Mouse (Mus musculus): Measurements from ENCODE around the gene Cphx1. TPM values are rescaled to one million over a fixed set of nuclear protein-coding genes. Genes with fewer than 3 reads are reported as not detected.
A peak's percentile ranks its signal among the peaks of the same experiment; 100 is the strongest.
"Not testable (repeated sequence)": the region's sequence is repeated elsewhere in the genome, so short reads cannot be mapped to it uniquely, and the experiment has no call there.

The Cphx1 gene
- polyA plus RNA-seq, 1 experiment from 2014 or later = 0.26 TPM

DNA sequence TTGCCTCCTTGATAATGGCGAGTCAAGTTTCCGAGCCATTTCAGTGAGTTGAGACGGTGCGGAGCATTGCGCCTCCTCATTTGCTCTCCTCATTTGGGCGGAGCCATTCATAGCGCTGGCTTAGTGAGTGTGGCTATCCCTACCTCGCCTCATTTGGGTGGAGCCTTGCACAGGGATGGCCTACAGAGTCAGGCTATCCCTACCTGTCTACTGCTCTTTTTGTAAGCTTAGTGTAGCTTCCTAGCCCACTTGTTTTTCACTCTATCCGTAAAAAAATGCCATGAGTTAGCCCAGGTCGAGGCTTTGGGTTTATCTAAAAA is 10.6 kb upstream of the Cphx1 start, which contains the start of gene Tmem254a:
Gene Tmem254a, minus strand, starts transcription at position 111 of the 320 bp plus-strand sequence.
- not testable (repeated sequence) for H3K36me3 ChIP-seq (ENCODE audit: control insufficient read depth, insufficient read depth, low read length); H3K27me3 ChIP-seq (ENCODE audit: control insufficient read depth, insufficient read depth, low read length); H3K4me1 ChIP-seq (ENCODE audit: control insufficient read depth, insufficient read depth, low read length); H3K9ac ChIP-seq (ENCODE audit: low read depth, low read length); H3K4me2 ChIP-seq (replicated peaks; ENCODE audit: low read depth, low read length); H3K9me3 ChIP-seq (ENCODE audit: control insufficient read depth, low read length); H3K27ac ChIP-seq (ENCODE audit: low read depth, low read length); H3K4me3 ChIP-seq (ENCODE audit: low read length)
- WGBS = no CpG with 5 or more reads among the region's 10 CpGs
- ATAC-seq (ENCODE audit: low FRiP score, low TSS enrichment) = peak; percentile 94

DNA sequence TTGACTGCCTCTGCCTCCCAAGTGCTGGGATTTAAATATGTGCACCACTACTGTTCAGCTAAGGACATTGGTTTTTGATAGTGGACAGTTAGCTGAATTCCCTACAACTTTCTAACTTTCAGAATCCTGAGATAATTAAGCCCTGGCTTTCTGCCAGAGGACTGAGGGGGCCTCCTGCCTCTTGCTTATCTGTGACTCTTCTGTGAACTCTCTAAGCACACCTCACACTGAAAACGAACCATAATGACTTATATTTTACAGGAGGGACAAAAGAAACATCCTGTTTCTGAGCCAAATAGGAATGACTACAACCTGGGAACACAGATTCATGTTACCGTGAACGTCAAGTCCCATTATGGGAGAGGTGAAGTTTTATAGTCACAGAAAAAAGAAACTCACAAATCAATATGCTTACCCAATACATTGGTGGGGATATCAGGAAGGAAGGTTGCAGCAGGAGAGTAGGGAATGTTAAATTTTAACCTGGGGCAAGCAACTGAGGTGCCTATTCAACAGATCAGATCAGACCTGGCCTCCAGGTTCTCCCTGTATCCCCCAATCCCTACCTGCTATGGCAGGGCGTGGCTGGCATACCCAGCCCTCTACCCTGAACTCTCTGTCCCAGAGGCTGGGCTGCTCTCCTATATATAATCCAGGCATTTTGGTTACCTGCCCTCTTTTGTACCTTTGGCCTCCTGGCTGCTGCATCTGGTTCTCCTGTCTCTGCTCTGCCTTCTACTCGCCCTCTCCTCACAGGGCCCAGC is 1.1 kb upstream of the Cphx1 start:
- WGBS = no CpG with 5 or more reads among the region's 5 CpGs
- not testable (repeated sequence) for H3K27me3 ChIP-seq (ENCODE audit: control insufficient read depth, insufficient read depth, low read length); H3K9ac ChIP-seq (ENCODE audit: low read depth, low read length); H3K9me3 ChIP-seq (ENCODE audit: control insufficient read depth, low read length); H3K4me3 ChIP-seq (ENCODE audit: low read length); H3K27ac ChIP-seq (ENCODE audit: low read depth, low read length); H3K4me1 ChIP-seq (ENCODE audit: control insufficient read depth, insufficient read depth, low read length); H3K4me2 ChIP-seq (replicated peaks; ENCODE audit: low read depth, low read length); ATAC-seq (ENCODE audit: low FRiP score, low TSS enrichment); H3K36me3 ChIP-seq (ENCODE audit: control insufficient read depth, insufficient read depth, low read length)

DNA sequence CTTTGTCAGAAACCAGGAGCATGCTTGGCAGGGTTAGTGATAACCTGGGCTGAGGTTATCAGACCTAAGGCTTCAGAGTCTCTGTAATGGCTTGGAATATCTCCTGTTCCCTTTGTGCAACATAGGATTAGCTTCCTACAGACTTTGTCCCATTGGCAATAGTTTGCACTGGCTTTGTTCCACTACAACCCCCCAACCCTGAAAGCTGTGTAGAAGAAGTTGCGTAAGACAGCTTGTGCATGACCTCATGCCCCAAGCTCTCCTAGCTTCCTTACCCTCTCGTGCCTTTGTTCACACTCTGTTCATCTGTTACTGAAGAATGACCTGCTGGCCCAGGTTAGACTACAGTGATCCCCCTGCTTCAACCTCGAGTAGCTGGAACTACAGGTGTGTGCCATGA is 19.8 kb downstream of the Cphx1 start:
- H3K4me3 ChIP-seq (ENCODE audit: low read length); H3K27me3 ChIP-seq (ENCODE audit: control insufficient read depth, insufficient read depth, low read length); H3K9me3 ChIP-seq (ENCODE audit: control insufficient read depth, low read length); H3K4me2 ChIP-seq (replicated peaks; ENCODE audit: low read depth, low read length); H3K36me3 ChIP-seq (ENCODE audit: control insufficient read depth, insufficient read depth, low read length); H3K9ac ChIP-seq (ENCODE audit: low read depth, low read length); H3K27ac ChIP-seq (ENCODE audit: low read depth, low read length); ATAC-seq (ENCODE audit: low FRiP score, low TSS enrichment); H3K4me1 ChIP-seq (ENCODE audit: control insufficient read depth, insufficient read depth, low read length): not testable (repeated sequence)
- no CpG with 5 or more reads among the region's 3 CpGs for WGBS

DNA sequence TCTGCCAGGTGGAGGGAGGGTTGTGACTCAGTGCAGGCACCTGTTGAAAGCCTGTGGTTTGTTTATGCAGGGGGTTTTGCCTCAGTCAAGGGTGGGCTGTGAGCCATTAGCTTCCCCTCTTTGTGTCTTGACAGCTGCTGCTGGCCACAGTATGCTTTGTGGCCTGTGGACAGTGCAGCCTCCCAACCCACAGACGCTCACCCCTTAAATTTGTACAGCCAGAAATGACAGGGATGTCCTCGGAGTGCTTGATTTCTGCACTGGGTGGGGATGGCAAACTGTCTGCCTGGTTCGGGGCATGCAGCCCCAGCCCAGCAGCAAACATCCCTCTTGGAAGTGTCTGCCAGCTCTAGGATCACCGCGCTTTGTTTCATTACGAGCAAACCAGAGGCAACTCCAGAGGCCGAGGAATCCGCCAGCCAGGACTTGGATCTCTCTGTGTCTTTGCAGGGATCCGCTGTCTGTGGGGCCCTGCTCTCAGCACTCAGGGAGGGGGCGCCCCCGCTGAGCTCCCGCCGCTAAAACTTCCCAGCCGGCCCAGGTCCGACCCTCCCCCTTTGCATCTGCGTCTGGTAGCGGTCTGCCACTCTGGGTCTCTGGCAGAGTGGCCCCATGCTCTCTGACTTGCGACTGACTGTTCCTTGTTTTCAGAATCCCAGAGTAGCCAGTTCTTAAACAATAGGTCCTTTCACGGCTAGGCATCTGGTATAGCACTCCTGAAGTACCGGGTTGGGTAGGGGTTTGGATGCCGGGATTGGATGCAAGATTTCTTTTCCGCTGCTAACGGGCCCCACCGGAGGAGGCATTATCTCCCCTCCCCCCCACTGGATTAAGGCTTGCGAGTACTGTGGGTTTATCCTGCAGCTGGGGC is 40.5 kb downstream of the Cphx1 start, which contains the start of gene Duxbl1:
Gene Duxbl1, plus strand, starts transcription at position 207 of the 871 bp plus-strand sequence.
- H3K9me3 ChIP-seq (ENCODE audit: control insufficient read depth, low read length); H3K9ac ChIP-seq (ENCODE audit: low read depth, low read length); H3K27ac ChIP-seq (ENCODE audit: low read depth, low read length); H3K4me1 ChIP-seq (ENCODE audit: control insufficient read depth, insufficient read depth, low read length); H3K36me3 ChIP-seq (ENCODE audit: control insufficient read depth, insufficient read depth, low read length); H3K27me3 ChIP-seq (ENCODE audit: control insufficient read depth, insufficient read depth, low read length): not testable (repeated sequence)
- ATAC-seq (ENCODE audit: low FRiP score, low TSS enrichment) = peak; percentile 89
- Histone ChIP-seq H3K4me2 (replicated peaks; ENCODE audit: low read depth, low read length) (peak within 1 kb of the TSS; percentile 33; the same call in 1 of the 2 replicates), H3K4me3 (ENCODE audit: low read length) (peak within 1 kb of the TSS; percentile 22; the same call in 1 of the 2 replicates)
- WGBS = no CpG with 5 or more reads among the region's 25 CpGs

DNA sequence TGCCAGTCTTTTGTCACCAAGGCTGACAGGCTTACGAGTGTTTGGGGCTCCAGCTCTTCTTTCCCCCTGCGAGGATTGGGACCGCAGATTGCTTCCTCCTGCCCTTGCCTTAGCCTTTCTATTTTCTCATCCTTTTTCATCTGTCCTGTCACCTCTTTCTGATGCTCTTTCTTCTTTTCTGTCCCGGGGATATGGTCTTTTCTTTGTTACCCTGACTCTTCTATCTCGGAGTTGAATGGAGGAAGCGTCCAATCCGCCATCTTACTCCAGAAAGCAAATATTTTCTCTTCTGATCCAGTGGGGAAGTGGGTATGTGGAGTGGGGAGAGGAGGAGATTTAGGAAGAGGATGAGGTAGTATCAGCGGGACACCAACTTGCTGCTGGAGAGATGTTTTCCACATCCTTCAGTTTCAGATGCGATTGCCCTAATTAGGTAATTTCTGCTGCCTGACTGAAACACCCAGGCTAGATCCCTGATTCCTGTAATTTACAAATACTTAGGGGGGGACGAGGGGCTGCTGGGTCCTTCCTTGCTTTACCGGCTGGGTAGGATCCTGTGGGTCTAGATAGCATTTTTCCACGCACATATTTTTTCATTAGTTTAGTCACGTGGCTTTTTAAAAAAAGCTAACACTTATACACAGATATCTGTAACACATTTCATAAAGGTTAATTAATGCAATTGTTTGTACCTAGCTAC is 41.3 kb downstream of the Cphx1 start:
- H3K9ac ChIP-seq (ENCODE audit: low read depth, low read length); H3K4me1 ChIP-seq (ENCODE audit: control insufficient read depth, insufficient read depth, low read length); ATAC-seq (ENCODE audit: low FRiP score, low TSS enrichment); H3K9me3 ChIP-seq (ENCODE audit: control insufficient read depth, low read length); H3K27ac ChIP-seq (ENCODE audit: low read depth, low read length); H3K27me3 ChIP-seq (ENCODE audit: control insufficient read depth, insufficient read depth, low read length); H3K36me3 ChIP-seq (ENCODE audit: control insufficient read depth, insufficient read depth, low read length): not testable (repeated sequence)
- 0% methylated on average over 7 of the region's 13 CpGs for WGBS
- H3K4me3 ChIP-seq (ENCODE audit: low read length) = peak overlapping the region; percentile 22; the same call in 1 of the 2 replicates
- H3K4me2 ChIP-seq (replicated peaks; ENCODE audit: low read depth, low read length) = peak overlapping the region; percentile 33; the same call in 1 of the 2 replicates

DNA sequence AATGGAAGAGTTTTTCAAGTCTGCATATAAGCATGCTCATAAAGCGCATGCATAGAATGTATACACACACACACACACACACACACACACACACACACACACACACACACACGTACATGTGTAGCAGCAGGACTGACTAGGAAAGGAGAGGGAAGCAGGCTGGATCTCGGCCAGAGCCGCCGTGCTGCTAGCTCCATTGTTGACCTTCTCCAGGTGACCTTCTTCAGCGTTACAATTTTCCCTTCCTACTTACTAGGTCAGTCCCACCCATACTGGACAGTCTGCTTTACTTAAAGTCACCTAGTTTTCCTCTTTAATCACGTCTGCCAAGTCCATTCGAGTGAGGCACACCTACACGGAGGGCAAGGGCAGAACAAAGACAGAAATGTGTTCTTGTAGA is 43.8 kb downstream of the Cphx1 start:
- H3K36me3 ChIP-seq (ENCODE audit: control insufficient read depth, insufficient read depth, low read length) = not testable (repeated sequence)
- 56% methylated on average over 4 of the region's 9 CpGs for WGBS

More for the DNA sequence above, 43.8 kb downstream of the Cphx1 start:
- not testable (repeated sequence) for H3K27me3 ChIP-seq (ENCODE audit: control insufficient read depth, insufficient read depth, low read length); H3K27ac ChIP-seq (ENCODE audit: low read depth, low read length); ATAC-seq (ENCODE audit: low FRiP score, low TSS enrichment); H3K4me1 ChIP-seq (ENCODE audit: control insufficient read depth, insufficient read depth, low read length); H3K9me3 ChIP-seq (ENCODE audit: control insufficient read depth, low read length); H3K9ac ChIP-seq (ENCODE audit: low read depth, low read length); H3K4me2 ChIP-seq (replicated peaks; ENCODE audit: low read depth, low read length); H3K4me3 ChIP-seq (ENCODE audit: low read length)

Other genes starting within 250 kb of the Cphx1 start
- gene Ppif, start 244.2 kb upstream of the Cphx1 start, polyA plus RNA-seq (2014; fragmentation: Nextera tagmentation; extraction: Ambion mirVana) = 44.4 and 46.6 TPM in 2 replicates
- 17.0 and 24.0 TPM in 2 replicates for gene Zcchc24, start 169.3 kb upstream of the Cphx1 start, polyA plus RNA-seq (2014; fragmentation: Nextera tagmentation; extraction: Ambion mirVana)
- 29.1 and 44.5 TPM in 2 replicates for gene Anxa11, start 96.1 kb upstream of the Cphx1 start, polyA plus RNA-seq (2014; fragmentation: Nextera tagmentation; extraction: Ambion mirVana)
- gene Plac9a, start 35.2 kb upstream of the Cphx1 start, polyA plus RNA-seq (2014; fragmentation: Nextera tagmentation; extraction: Ambion mirVana) = 0.62 TPM in 1 of 2 replicates, not detected in the other
- 3.9 and 4.4 TPM in 2 replicates for gene Tmem254a, start 10.6 kb upstream of the Cphx1 start, polyA plus RNA-seq (2014; fragmentation: Nextera tagmentation; extraction: Ambion mirVana)
- 1.2 and 1.9 TPM in 2 replicates for gene Duxbl1, start 40.3 kb downstream of the Cphx1 start, polyA plus RNA-seq (2014; fragmentation: Nextera tagmentation; extraction: Ambion mirVana)
- 11.8 and 21.2 TPM in 2 replicates for gene Gm9780, start 104.4 kb downstream of the Cphx1 start, polyA plus RNA-seq (2014; fragmentation: Nextera tagmentation; extraction: Ambion mirVana)
- 41.4 and 41.7 TPM in 2 replicates for gene Tmem254c, start 129.1 kb downstream of the Cphx1 start, polyA plus RNA-seq (2014; fragmentation: Nextera tagmentation; extraction: Ambion mirVana)
- gene Cphx2, start 143.2 kb downstream of the Cphx1 start, polyA plus RNA-seq (2014; fragmentation: Nextera tagmentation; extraction: Ambion mirVana) = not detected in 2 replicates
- not detected in 2 replicates for gene Cphx3, start 144.0 kb downstream of the Cphx1 start, polyA plus RNA-seq (2014; fragmentation: Nextera tagmentation; extraction: Ambion mirVana)
- gene Duxbl2, start 180.0 kb downstream of the Cphx1 start, polyA plus RNA-seq (2014; fragmentation: Nextera tagmentation; extraction: Ambion mirVana) = 1.8 and 2.1 TPM in 2 replicates
- gene Plac9b, start 244.2 kb downstream of the Cphx1 start, polyA plus RNA-seq (2014; fragmentation: Nextera tagmentation; extraction: Ambion mirVana) = 19.9 and 21.2 TPM in 2 replicates

All from kidney, embryonic 14.5 days (tissue).